Mouse (Mus musculus) frontal cortex, postnatal 14 days (tissue): ENCODE data around the gene Gap43.
"Not testable (repeated sequence)": the region's sequence is repeated elsewhere in the genome, so short reads cannot be mapped to it uniquely, and the experiment has no call there.

ENCODE experiments used
- DNase-seq, 2 experiments: peaks; one replicate each; pipeline ENCODE4 v3.0.0; 2022; ENCODE audit warnings: low spot score in 2 of 2

Gap43 gene

DNA sequence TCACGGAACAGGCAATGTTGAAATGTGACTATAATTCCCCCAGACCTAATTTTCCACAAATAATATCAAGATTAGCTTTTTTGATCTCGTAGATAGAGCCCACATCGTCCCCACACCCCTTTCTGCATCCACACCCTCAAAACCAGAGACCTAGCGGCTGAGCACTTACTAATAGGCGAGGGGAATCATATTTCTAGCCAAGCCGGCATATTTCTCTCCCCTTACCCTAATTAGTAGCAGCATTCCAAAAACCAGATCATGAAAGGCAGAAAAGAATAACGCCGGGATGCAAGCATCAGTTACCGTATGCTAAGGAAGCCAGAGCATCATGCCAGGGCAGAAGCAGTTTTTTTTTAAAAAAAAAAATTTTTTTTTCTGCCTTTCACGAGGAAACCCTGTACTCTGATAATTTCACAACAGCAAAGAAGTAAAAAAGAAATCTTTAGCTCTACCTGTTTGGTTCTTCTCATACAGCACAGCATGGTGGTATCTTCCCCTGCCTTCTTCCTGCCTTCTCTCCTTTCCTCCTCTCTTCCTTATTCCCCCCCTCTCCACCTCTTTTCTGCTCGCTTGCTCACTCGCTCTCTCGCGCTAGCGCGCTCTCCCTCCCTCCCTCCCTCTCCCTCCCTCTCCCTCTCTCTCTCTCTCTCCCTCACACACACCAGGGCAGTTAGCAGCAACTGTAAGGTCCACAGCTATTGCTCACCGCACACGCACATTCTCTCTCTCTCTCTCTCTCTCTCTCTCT is at the start of gene Gap43:
Gene Gap43, minus strand, starts transcription at position 631 of the 748 bp plus-strand sequence.
- DNase-seq: no peak

GRCm38 (mm10) chr16:42381328-42381838 is 40.9 kb upstream of the Gap43 start:
- DNase-seq: no peak

GRCm38 (mm10) chr16:42380641-42381040 is 40.2 kb upstream of the Gap43 start:
- no peak for DNase-seq

DNA sequence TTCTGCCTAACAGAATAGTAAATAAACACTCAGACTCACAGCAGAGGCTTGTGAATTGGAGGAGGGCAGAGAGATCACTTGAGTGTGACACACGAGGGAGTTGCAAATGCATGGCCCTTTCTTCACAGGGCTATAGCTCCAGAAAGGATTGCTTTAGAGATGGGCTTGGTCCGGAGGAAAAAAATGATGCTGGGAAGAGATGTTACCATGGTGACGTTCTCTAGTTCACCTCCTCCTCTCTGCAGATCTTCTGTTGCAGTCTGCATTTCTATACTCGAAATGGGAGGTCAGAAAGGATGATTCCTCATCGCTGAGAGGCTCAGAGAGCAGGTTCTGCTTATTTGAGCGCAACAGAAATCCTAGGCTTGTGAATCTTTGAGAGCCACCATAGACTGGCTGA is 29.7 kb upstream of the Gap43 start:
- peak in 1 of 2 experiments; percentile 9 for DNase-seq

DNA sequence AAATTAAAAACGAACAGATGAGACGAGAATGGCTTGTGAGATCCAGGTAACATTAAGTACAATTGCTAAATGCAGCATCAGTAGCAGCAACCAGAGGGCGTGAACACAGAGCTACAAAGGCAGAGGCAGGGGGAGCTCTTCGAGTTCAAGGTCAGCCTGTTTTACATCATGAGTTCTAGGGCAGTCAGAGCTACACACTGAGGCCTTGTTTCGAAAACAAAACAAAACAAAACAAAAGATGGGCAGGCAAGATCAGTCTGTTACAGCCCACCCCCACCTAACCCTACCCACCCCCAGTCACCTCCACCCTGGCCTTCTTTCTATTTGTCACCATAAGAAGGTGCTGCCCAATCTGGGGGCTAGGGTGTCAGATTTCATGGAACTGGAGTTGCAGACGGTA is 28.9 kb upstream of the Gap43 start:
- DNase-seq: no peak

DNA sequence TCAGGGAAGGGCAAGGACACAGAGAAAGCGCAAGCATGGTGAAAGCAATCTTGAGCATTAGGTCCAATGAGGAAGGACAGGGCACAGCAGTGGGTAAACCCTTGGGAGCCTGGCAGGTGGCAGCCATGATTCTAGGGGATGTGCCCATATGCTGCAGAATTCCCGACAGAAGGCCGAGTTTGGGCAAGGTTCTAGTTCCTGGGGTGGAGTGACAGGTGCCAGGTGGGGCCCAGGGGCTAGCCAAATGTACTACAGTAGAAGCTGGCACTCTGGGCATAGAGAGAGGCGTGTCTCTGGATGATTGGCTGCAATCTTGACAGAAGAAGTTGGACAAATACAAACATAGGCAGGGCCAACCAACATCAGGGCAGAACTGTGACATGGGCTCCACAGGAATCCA is 19.6 kb upstream of the Gap43 start:
- no peak for DNase-seq

- no peak for DNase-seq
Observed at GRCm38 (mm10) chr16:42358058-42358457, 17.6 kb upstream of the Gap43 start.

DNA sequence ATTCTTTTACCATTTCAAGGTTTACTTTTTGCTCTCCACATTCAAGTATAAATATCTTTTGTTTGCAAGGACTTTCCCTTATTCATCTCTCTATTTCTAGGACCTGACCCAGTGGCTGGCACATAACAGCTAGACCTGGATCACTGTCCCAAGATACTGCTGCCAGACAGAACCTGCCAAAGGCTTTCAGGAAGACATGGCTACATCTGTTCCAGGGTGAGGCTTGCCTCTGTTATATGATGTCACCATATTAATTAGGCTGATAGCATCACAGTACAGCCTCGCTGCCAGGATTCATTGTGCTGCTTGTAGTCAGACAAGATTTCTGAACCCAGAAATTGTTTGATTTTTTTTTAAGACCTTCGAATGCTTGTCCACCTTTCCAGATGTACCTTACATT is 9.6 kb upstream of the Gap43 start:
- no peak for DNase-seq

- not testable (repeated sequence) for DNase-seq
Observed at GRCm38 (mm10) chr16:42340865-42341264, 414 bp upstream of the Gap43 start.

GRCm38 (mm10) chr16:42339512-42339911 is 939 bp downstream of the Gap43 start:
- no peak for DNase-seq

DNA sequence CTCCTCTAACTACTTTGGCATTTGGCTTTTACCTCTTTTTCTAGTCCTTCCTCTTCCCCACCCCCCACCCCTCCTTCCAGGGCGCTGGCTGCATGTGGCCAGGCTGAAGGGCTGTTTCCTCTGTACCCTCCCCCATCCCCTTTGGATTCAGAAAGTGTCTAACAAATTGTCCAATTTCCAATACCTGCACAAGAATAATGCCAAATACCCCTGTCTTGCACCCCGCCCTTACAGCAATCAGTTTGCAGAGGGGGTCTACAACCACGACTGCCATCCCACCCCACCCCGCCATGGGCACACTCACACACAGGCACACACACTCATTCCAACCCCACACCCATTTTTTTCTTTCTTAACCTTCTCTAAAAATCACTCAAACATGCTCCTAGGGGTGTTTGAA is 1.5 kb downstream of the Gap43 start:
- DNase-seq: no peak

- no peak for DNase-seq
Observed at GRCm38 (mm10) chr16:42338342-42338741, 2.1 kb downstream of the Gap43 start.

- no peak for DNase-seq
Observed at GRCm38 (mm10) chr16:42337663-42338062, 2.8 kb downstream of the Gap43 start.

DNA sequence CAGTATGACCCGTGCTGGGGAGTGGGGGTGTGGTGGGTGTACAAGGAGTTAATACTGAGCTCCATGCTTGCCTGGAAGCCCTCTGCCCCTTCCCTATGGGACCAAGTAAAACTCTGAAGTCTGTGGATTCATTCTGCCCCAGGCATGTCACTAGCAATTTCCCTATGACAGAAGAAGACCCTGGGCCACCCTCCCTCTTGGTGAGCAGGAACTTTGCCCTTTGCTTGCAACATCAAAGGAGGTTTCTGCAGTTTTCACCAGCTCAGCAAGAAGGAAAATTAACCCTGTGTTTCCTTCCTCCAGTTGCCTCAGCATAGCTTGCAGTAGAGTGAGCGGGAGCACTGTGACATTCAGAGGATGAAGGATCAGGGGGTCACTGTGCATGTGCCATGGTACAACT is 3.8 kb downstream of the Gap43 start:
- DNase-seq: no peak

DNA sequence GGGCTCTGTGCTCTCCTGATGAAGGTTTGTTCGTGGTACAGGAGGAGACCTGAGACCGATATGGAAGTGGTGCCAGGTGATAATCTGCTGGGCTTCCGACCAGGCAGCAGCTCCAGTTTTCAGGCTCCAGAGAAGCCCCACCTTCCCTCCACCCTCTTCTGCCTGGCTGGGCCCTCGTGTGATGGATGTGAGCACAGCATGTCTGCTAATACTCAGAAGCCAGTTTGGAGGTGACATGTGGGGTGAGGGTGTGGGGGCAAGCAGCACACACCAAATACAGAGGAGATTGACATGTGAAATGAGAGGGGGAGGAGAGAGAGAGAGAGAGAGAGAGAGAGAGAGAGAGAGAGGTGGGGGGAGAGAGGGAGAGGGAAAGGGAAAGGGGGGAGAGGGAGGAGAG is 8.1 kb downstream of the Gap43 start:
- DNase-seq: no peak

DNA sequence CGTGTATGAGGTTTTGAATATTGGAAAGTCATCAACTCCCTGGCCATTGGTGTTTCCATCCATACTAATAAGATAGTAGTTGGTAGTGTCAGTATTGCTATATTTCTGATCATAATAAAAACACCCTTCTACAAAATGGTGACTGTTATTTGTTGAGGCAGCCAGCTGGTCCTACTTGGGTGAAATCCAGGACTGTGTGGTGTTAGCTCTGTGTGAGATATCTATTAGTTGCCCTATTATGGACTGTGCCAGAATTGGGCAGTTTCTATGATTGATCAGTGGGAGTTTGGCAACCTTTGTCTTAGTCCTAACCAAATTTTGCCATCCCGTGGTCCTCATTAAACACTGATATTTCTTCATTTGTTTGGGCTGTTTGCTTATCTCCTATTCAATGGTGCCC is 14.3 kb downstream of the Gap43 start:
- no peak for DNase-seq

DNA sequence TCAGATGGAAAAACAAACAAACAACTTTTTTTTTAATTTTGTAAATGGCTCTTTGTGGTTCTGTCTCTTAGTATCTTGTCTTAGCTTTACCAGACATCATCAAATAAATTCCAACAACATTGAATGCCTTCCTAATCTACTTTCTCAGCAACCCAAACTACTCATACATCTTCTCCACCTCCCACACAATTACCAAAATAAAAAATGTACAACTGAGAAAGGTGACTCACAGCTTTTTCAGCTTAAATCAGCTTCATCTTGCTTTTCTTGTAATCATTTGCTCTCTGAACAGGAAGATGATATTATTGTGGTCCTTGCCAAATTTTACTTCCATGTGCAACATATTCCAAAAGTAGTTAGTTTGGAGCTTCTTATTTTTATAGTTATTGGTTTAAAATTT is 14.9 kb downstream of the Gap43 start:
- DNase-seq: no peak

- no peak for DNase-seq
Observed at GRCm38 (mm10) chr16:42319831-42320230, 20.6 kb downstream of the Gap43 start.

GRCm38 (mm10) chr16:42319365-42319764 is 21.1 kb downstream of the Gap43 start:
- no peak for DNase-seq

DNA sequence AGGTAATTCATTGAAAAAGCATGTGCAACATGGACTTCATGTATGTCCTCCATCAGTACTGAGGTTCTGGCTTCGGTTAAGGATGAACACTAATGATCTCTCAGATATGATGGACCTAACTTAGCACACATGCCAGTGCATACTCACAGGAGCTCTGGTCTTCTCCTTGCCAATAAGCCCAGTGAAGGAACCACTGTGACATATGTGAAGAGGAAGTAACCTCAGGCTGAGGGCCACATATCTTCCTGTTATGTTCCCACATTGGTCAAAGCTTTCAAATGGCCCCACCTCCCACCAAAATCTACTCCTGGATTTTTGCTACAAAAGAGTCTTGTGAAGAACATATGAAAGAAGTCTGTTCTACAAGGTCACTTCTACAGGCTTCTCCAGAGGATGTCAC is 28.3 kb downstream of the Gap43 start:
- DNase-seq: no peak

- DNase-seq: no peak
Observed at GRCm38 (mm10) chr16:42308761-42309160, 31.7 kb downstream of the Gap43 start.

DNA sequence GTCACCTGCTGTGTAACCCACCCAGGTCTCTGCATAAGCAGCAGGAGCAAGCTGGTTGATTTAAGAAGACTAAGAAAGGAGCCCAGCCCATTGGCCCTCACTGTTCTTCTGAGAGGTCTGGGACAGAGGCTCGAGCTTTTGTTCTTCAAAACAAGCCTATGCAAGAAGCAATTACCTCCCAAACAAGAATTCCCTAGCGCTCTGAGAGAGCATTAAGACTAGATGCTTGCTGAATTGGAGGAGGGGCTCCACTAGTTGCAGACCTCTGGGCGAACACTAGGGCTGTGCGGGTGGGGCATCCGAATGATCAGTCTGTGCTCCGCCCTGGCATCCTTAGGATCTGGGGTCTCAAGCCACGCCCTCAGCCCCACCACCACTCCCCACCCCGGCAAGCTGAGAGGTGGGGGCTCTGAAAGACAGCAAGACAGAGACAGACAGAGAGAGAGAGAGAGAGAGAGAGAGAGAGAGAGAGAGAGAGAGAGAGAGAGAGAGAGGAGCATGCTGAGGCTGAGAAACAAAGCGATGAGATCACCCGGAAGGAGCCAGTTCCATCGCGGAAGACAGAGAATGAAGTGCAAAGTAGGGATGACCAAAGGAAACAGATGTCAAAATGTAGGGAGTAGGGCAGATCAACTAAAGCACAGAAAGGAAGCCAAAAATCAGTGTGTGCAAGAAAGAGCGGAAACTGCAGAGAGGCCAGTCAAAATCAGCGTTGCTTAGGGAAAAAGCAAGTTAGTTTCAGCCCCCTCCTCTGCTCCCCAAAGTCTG is 34.3 kb downstream of the Gap43 start:
- no peak for DNase-seq

GRCm38 (mm10) chr16:42303461-42303860 is 37.0 kb downstream of the Gap43 start:
- DNase-seq: peak in 1 of 2 experiments; percentile 29
